Mouse (Mus musculus) CD4-positive helper T cell, adult 2 months (primary cell): ENCODE results near the gene Fbxo4.
A peak's percentile ranks its signal among the peaks of the same experiment; 100 is the strongest.

Experiments
- DNase-seq: peaks from one replicate; pipeline ENCODE4 v3.0.0-alpha.2; 2012; ENCODE audit warnings: low read depth, missing footprints, low spot score

Fbxo4 gene

GRCm38 (mm10) chr15:3979061-3979848, at the start of gene Fbxo4:
Fbxo4 (minus strand) TSS chr15:3979573.
- peak; percentile 81 for DNase-seq

GRCm38 (mm10) chr15:4028960-4029359, 49.6 kb upstream of the Fbxo4 start:
- no peak for DNase-seq

GRCm38 (mm10) chr15:4028411-4028700, 49.0 kb upstream of the Fbxo4 start:
- DNase-seq = no peak

GRCm38 (mm10) chr15:4027671-4028410, 48.5 kb upstream of the Fbxo4 start:
- no peak for DNase-seq

GRCm38 (mm10) chr15:4026831-4027584, 47.6 kb upstream of the Fbxo4 start:
- peak; percentile 82 for DNase-seq

- DNase-seq = peak; percentile 91
These were observed 46.9 kb upstream of the Fbxo4 start, which contains the start of gene Oxct1 for GRCm38 (mm10) chr15:4026231-4026773. Oxct1 (plus strand) TSS chr15:4026383.

- DNase-seq = no peak
These were observed 46.1 kb upstream of the Fbxo4 start for GRCm38 (mm10) chr15:4025508-4025904.

GRCm38 (mm10) chr15:4024726-4025507, 45.5 kb upstream of the Fbxo4 start:
- DNase-seq = no peak

GRCm38 (mm10) chr15:4023747-4024146, 44.4 kb upstream of the Fbxo4 start:
- DNase-seq = no peak

- no peak for DNase-seq
These were observed 41.3 kb upstream of the Fbxo4 start for GRCm38 (mm10) chr15:4020711-4021110.

GRCm38 (mm10) chr15:4013873-4014272, 34.5 kb upstream of the Fbxo4 start:
- DNase-seq = no peak

GRCm38 (mm10) chr15:4000536-4000935, 21.2 kb upstream of the Fbxo4 start:
- no peak for DNase-seq

GRCm38 (mm10) chr15:3999144-3999543, 19.8 kb upstream of the Fbxo4 start:
- DNase-seq = no peak

GRCm38 (mm10) chr15:3996267-3997010, 17.1 kb upstream of the Fbxo4 start:
- no peak for DNase-seq

GRCm38 (mm10) chr15:3995448-3996266, 16.3 kb upstream of the Fbxo4 start, which contains the start of gene AW549877:
AW549877 (minus strand) TSS chr15:3995744.
- DNase-seq = peak; percentile 99

GRCm38 (mm10) chr15:3994852-3995447, 15.6 kb upstream of the Fbxo4 start:
- peak; percentile 68 for DNase-seq

GRCm38 (mm10) chr15:3987981-3988380, 8.6 kb upstream of the Fbxo4 start:
- peak; percentile 47 for DNase-seq

- DNase-seq = no peak
These were observed 5.5 kb upstream of the Fbxo4 start for GRCm38 (mm10) chr15:3984876-3985275.

- no peak for DNase-seq
These were observed 3.4 kb upstream of the Fbxo4 start for GRCm38 (mm10) chr15:3982732-3983131.
